ENCODE assay signal across 17 mouse cellular contexts in the genomic region with DNA sequence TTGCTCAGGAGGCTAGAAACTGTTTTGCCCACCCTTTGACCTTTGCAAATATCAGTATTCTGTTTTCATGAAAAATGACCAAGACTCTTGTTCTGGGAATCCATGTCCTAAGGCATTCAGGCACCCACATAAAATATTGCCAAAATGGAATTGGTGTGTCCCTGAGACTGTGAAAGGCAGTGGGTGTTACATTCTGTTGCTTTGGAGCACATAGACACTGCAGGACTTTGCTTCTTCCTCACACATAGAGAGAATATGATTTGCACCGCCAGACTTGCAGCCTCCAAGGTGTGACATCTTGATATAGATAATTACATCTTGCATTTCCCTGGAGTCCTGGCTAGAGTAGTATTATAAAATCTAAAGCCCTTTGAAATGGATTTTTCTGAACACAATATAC.
"Had no signal": no experiment of that assay in that cellular context is flagged by ENCODE, and none has a peak within 500 bp of the region (broad histone marks: within the 10 kb centered on the region; RNA-seq: fewer than 3 reads in every experiment).

No protein-coding gene starts in this region.

- DNase-seq: gastrocnemius, postnatal 14 days; gastrocnemius, postnatal 36 days; heart, adult 11 months; heart, adult 2 months; heart, postnatal 14 days; heart, postnatal 36 days; kidney, adult 11 months; kidney, adult 2 months; kidney, adult 9 months; kidney, postnatal 14 days; kidney, postnatal 36 days; layer of hippocampus, adult 9-11 months; layer of hippocampus, postnatal 36 days; left cerebral cortex, postnatal 4 days had no signal

- ATAC-seq: hindbrain, postnatal 0 days; intestine, embryonic 16.5 days; liver, embryonic 12.5 days had no signal
